Mouse (Mus musculus) embryo, embryonic 10 days (tissue): Measurements from ENCODE around the gene Nrde2.
"Not testable (repeated sequence)": the region's sequence is repeated elsewhere in the genome, so short reads cannot be mapped to it uniquely, and the experiment has no call there.

Source experiments
- DNase-seq: peaks from one replicate; pipeline ENCODE4 v3.0.0-alpha.2; 2015; ENCODE audit warnings: low spot score

Gene Nrde2

GRCm38 (mm10) chr12:100159261-100159975 lies at the start of gene Nrde2:
Nrde2 (minus strand) TSS chr12:100159653.
- peak; percentile 98 for DNase-seq

GRCm38 (mm10) chr12:100206926-100207325 lies 47.5 kb upstream of the Nrde2 start:
- no peak for DNase-seq

GRCm38 (mm10) chr12:100206521-100206920 lies 47.1 kb upstream of the Nrde2 start:
- no peak for DNase-seq

GRCm38 (mm10) chr12:100205156-100205555 lies 45.7 kb upstream of the Nrde2 start:
- DNase-seq = no peak

- DNase-seq = no peak
Measured at GRCm38 (mm10) chr12:100203759-100204158, 44.3 kb upstream of the Nrde2 start.

GRCm38 (mm10) chr12:100201838-100202237 lies 42.4 kb upstream of the Nrde2 start:
- peak; percentile 98 for DNase-seq

GRCm38 (mm10) chr12:100201363-100201711 lies 41.9 kb upstream of the Nrde2 start:
- no peak for DNase-seq

- peak; percentile 65 for DNase-seq
Measured at GRCm38 (mm10) chr12:100200645-100201362, 41.4 kb upstream of the Nrde2 start.

- peak; percentile 43 for DNase-seq
Measured at GRCm38 (mm10) chr12:100199891-100200644, 40.6 kb upstream of the Nrde2 start.

GRCm38 (mm10) chr12:100198967-100199660 lies 39.7 kb upstream of the Nrde2 start, which contains the start of gene Calm1:
Calm1 (plus strand) TSS chr12:100199435.
- peak; percentile 96 for DNase-seq

- DNase-seq = no peak
Measured at GRCm38 (mm10) chr12:100196786-100197185, 37.3 kb upstream of the Nrde2 start.

- no peak for DNase-seq
Measured at GRCm38 (mm10) chr12:100194181-100194580, 34.7 kb upstream of the Nrde2 start.

GRCm38 (mm10) chr12:100190802-100191201 lies 31.3 kb upstream of the Nrde2 start:
- DNase-seq = no peak

- DNase-seq = peak; percentile 40
Measured at GRCm38 (mm10) chr12:100187756-100188430, 28.4 kb upstream of the Nrde2 start.

- peak; percentile 99 for DNase-seq
Measured at GRCm38 (mm10) chr12:100187013-100187755, 27.7 kb upstream of the Nrde2 start.

- DNase-seq = peak; percentile 72
Measured at GRCm38 (mm10) chr12:100186376-100186775, 26.9 kb upstream of the Nrde2 start.

GRCm38 (mm10) chr12:100185897-100186296 lies 26.4 kb upstream of the Nrde2 start:
- DNase-seq = no peak

- not testable (repeated sequence) for DNase-seq
Measured at GRCm38 (mm10) chr12:100184976-100185375, 25.5 kb upstream of the Nrde2 start.

- DNase-seq = no peak
Measured at GRCm38 (mm10) chr12:100183970-100184369, 24.5 kb upstream of the Nrde2 start.

GRCm38 (mm10) chr12:100182676-100183075 lies 23.2 kb upstream of the Nrde2 start:
- no peak for DNase-seq

GRCm38 (mm10) chr12:100180802-100181201 lies 21.3 kb upstream of the Nrde2 start:
- DNase-seq = no peak
